In the genomic region with DNA sequence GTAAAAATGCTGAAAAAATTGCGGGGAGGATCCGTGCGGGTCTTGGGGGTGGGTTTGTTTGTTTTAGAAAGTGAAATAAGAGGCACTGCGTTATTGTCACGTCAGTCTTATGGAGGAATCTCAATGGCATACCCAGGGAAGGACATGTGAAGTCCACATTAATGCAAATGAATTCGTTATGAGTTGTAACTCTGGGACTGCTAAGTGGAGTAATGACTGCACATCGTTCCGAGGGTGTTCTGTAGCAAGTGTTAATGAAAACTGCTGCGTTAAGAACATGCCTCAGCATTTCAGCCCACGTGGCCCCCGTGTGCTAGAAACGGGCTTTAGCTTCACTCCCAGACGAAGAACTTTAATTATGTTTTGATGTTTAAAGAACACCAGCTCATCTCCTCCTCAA, we compare ENCODE assay signal across 14 mouse cellular contexts. TPM values are rescaled to one million over a fixed set of nuclear protein-coding genes. Genes with fewer than 3 reads are reported as not detected.
DNase-seq lines count a peak whose midpoint lies in the region; ATAC-seq and TF ChIP-seq lines count a peak whose summit lies in the region.
"Had no signal": no experiment of that assay in that cellular context is flagged by ENCODE, and none has a peak within 500 bp of the region (broad histone marks: within the 10 kb centered on the region; RNA-seq: fewer than 3 reads in every experiment).

No protein-coding gene starts in this region.

- peaks cover 59% of the 10 kb centered on the region for H3K79me2 ChIP-seq in myocyte (ENCODE audit: control insufficient read depth, insufficient read depth)

- H3K27ac ChIP-seq in intestine, embryonic 14.5 days (ENCODE audit: low read depth) = no peak overlapping the region
- no peak overlapping the region for H3K27ac ChIP-seq in intestine, embryonic 16.5 days (ENCODE audit: low read length)
- peak overlapping the region; percentile 80 for H3K27ac ChIP-seq in embryonic facial prominence, embryonic 15.5 days (replicated peaks)
- H3K27ac ChIP-seq in limb, embryonic 10.5 days = peak overlapping the region; percentile 22; the same call in 1 of the 2 replicates
- H3K27ac ChIP-seq: liver, embryonic 14.5 days had no signal

- WGBS in intestine, embryonic 14.5 days = 48% methylated on average over 13 of the region's 13 CpGs
- 50% methylated on average over 13 of the region's 13 CpGs for WGBS in intestine, embryonic 16.5 days
- WGBS in embryonic facial prominence, embryonic 15.5 days = 14% methylated on average over 13 of the region's 13 CpGs
- 26% methylated on average over 13 of the region's 13 CpGs for WGBS in limb, embryonic 10.5 days

- H3K9ac ChIP-seq in intestine, embryonic 14.5 days (ENCODE audit: low read length) = no peak overlapping the region
- no peak overlapping the region for H3K9ac ChIP-seq in intestine, embryonic 16.5 days (ENCODE audit: low read depth, low read length)
- H3K9ac ChIP-seq in embryonic facial prominence, embryonic 15.5 days = no peak overlapping the region
- H3K9ac ChIP-seq: liver, embryonic 14.5 days had no signal

- no peak for TF ChIP-seq POLR2A in myocyte (IDR thresholded peaks at IDR 0.05; ENCODE audit: insufficient read length, low read depth)

- H3K4me2 ChIP-seq in intestine, embryonic 14.5 days (ENCODE audit: low read length) = 0 out of 2 replicates have a peak overlapping the region, but pooled peaks have one; percentile 30
- H3K4me2 ChIP-seq in intestine, embryonic 16.5 days (ENCODE audit: low read depth, low read length) = no peak overlapping the region
- peak overlapping the region; percentile 40 for H3K4me2 ChIP-seq in embryonic facial prominence, embryonic 15.5 days (replicated peaks)
- H3K4me2 ChIP-seq in myocyte (ENCODE audit: low read depth) = peak overlapping the region; percentile 94

- H3K9me3 ChIP-seq in intestine, embryonic 14.5 days (ENCODE audit: control insufficient read depth, low read length) = no peaks in the 10 kb centered on the region
- no peaks in the 10 kb centered on the region for H3K9me3 ChIP-seq in intestine, embryonic 16.5 days (ENCODE audit: control insufficient read depth, low read length)
- H3K9me3 ChIP-seq in embryonic facial prominence, embryonic 15.5 days (replicated peaks) = no peaks in the 10 kb centered on the region
- H3K9me3 ChIP-seq in limb, embryonic 10.5 days (replicated peaks) = no peaks in the 10 kb centered on the region

- no peak overlapping the region for H3ac ChIP-seq in myocyte (ENCODE audit: control insufficient read depth, insufficient read length)

- no peak for ATAC-seq in intestine, embryonic 14.5 days (replicated peaks; ENCODE audit: low FRiP score, low TSS enrichment, low read depth)
- no peak for ATAC-seq in intestine, embryonic 16.5 days
- ATAC-seq in embryonic facial prominence, embryonic 15.5 days (ENCODE audit: insufficient number of reproducible peaks, low FRiP score, low TSS enrichment, low read depth) = no peak
- no peak for ATAC-seq in erythroid progenitor cell, adult 5-6 weeks (replicated peaks; ENCODE audit: low FRiP score, poor library complexity, severe bottlenecking)

- peaks cover 16% of the 10 kb centered on the region; the same call in 1 of the 2 replicates for H3K36me3 ChIP-seq in intestine, embryonic 14.5 days (ENCODE audit: control insufficient read depth, insufficient read depth, low read length)
- H3K36me3 ChIP-seq in intestine, embryonic 16.5 days (ENCODE audit: control insufficient read depth, insufficient read depth, low read length) = no peaks in the 10 kb centered on the region
- H3K36me3 ChIP-seq in embryonic facial prominence, embryonic 15.5 days = no peaks in the 10 kb centered on the region
- peaks cover 31% of the 10 kb centered on the region for H3K36me3 ChIP-seq in limb, embryonic 10.5 days
- no peaks in the 10 kb centered on the region for H3K36me3 ChIP-seq in myocyte (ENCODE audit: control insufficient read depth, insufficient read depth)

- peaks cover 60% of the 10 kb centered on the region for H3K4me1 ChIP-seq in intestine, embryonic 14.5 days (replicated peaks; ENCODE audit: control insufficient read depth, insufficient read depth, low read length)
- peaks cover 49% of the 10 kb centered on the region for H3K4me1 ChIP-seq in intestine, embryonic 16.5 days (ENCODE audit: control insufficient read depth, insufficient read depth, low read length)
- peaks cover 92% of the 10 kb centered on the region for H3K4me1 ChIP-seq in embryonic facial prominence, embryonic 15.5 days
- H3K4me1 ChIP-seq in limb, embryonic 10.5 days = peaks cover 92% of the 10 kb centered on the region

- DNase-seq in intestine, embryonic 14.5 days (ENCODE audit: low spot score) = no peak
- DNase-seq in limb, embryonic 10.5 days (ENCODE audit: low spot score) = peak; percentile 41
- DNase-seq in left cerebral cortex, postnatal 36 days (ENCODE audit: low spot score in 2 of 2) = no peak
- DNase-seq in adrenal gland, adult 2 months = no peak
- DNase-seq: adrenal gland, postnatal 36 days; cerebellum, adult 9-10 months; gastrocnemius, postnatal 25 days; heart, postnatal 4 days had no signal

- H3K27me3 ChIP-seq in intestine, embryonic 14.5 days (replicated peaks; ENCODE audit: control insufficient read depth, insufficient read depth, low read length) = no peaks in the 10 kb centered on the region
- no peaks in the 10 kb centered on the region for H3K27me3 ChIP-seq in intestine, embryonic 16.5 days (replicated peaks; ENCODE audit: control insufficient read depth, insufficient read depth, low read length)
- no peaks in the 10 kb centered on the region for H3K27me3 ChIP-seq in embryonic facial prominence, embryonic 15.5 days
- peaks cover 9% of the 10 kb centered on the region; the same call in 1 of the 2 replicates for H3K27me3 ChIP-seq in limb, embryonic 10.5 days (ENCODE audit: low read depth, poor library complexity, severe bottlenecking)
- H3K27me3 ChIP-seq in myocyte (ENCODE audit: control insufficient read depth, insufficient read depth, insufficient read length) = no peaks in the 10 kb centered on the region
- H3K27me3 ChIP-seq: Patski had no signal

- H3K4me3 ChIP-seq in intestine, embryonic 14.5 days (ENCODE audit: low read depth, low read length) = no peak overlapping the region
- H3K4me3 ChIP-seq in intestine, embryonic 16.5 days (ENCODE audit: low read length) = no peak overlapping the region
- H3K4me3 ChIP-seq in embryonic facial prominence, embryonic 15.5 days (replicated peaks) = no peak overlapping the region; the same call in 1 of the 2 replicates
- peak overlapping the region; percentile 94; the same call in 1 of the 2 replicates for H3K4me3 ChIP-seq in limb, embryonic 10.5 days
- no peak overlapping the region for H3K4me3 ChIP-seq in myocyte

- intact Hi-C loops in left cerebral cortex, postnatal 36 days (cut with DNase I) = no loop called here

TF ChIP-seq in myocyte, 11 proteins besides CTCF, POLR2A, EP300 and RAD21:
- no peak for TF ChIP-seq MYOD1 (IDR thresholded peaks at IDR 0.05; ENCODE audit: control insufficient read depth in 1 of 3, insufficient read length in 2 of 3, low read depth in 2 of 3)
- no peak for TF ChIP-seq TCF12 (IDR thresholded peaks at IDR 0.05; ENCODE audit: insufficient read depth, poor library complexity, severe bottlenecking)
- no peak for TF ChIP-seq SRF (IDR thresholded peaks at IDR 0.05; ENCODE audit: control insufficient read depth, insufficient read length, low read depth)
- no peak for TF ChIP-seq USF1 (IDR thresholded peaks at IDR 0.05; ENCODE audit: low read depth)
- TF ChIP-seq TCF3 (IDR thresholded peaks at IDR 0.05; ENCODE audit: insufficient read length, low read depth) = no peak
- no peak for TF ChIP-seq MYOG (IDR thresholded peaks at IDR 0.05; ENCODE audit: control insufficient read depth in 1 of 3, insufficient read depth in 1 of 3, insufficient read length in 2 of 3, low read depth in 2 of 3)
- TF ChIP-seq POLR2AphosphoS2 (IDR thresholded peaks at IDR 0.05; ENCODE audit: insufficient read length, low read depth) = no peak
- no peak for TF ChIP-seq MAX (IDR thresholded peaks at IDR 0.05; ENCODE audit: low read depth)
- no peak for TF ChIP-seq CEBPB (IDR thresholded peaks at IDR 0.05; ENCODE audit: insufficient read depth, poor library complexity, severe bottlenecking)
- no peak for TF ChIP-seq REST (IDR thresholded peaks at IDR 0.05; ENCODE audit: insufficient read depth, insufficient read length)
- no peak for TF ChIP-seq E2F4 (IDR thresholded peaks at IDR 0.05; ENCODE audit: insufficient read depth)

RNA-seq across cellular contexts. Expression of a gene that starts 8.4 kb away (rescaled TPM):
- polyA plus RNA-seq in intestine, embryonic 14.5 days (2014; fragmentation: Nextera tagmentation; extraction: Ambion mirVana) = 97.2 and 99.2 TPM in 2 replicates
- polyA plus RNA-seq in intestine, embryonic 16.5 days (2015; fragmentation: Nextera tagmentation; extraction: Ambion mirVana) = 57.1 and 58.4 TPM in 2 replicates
- polyA plus RNA-seq in embryonic facial prominence, embryonic 15.5 days (2015; fragmentation: Nextera tagmentation; extraction: Ambion mirVana) = 101 and 108 TPM in 2 replicates
- polyA plus RNA-seq in limb, embryonic 10.5 days (2016; fragmentation: Nextera tagmentation; extraction: Ambion mirVana) = 96.4 and 166 TPM in 2 replicates
- 5.4 TPM for polyA plus RNA-seq in myocyte (2012; fragmentation: generic; extraction: Trizol)
- total RNA-seq in left cerebral cortex, postnatal 36 days (2021) = 10 to 100 TPM in 1 of 2 experiments, 1 to 10 TPM in 1; 8.5 to 10.6 TPM
- 10 to 100 TPM; 22.6 to 24.2 TPM for total RNA-seq in adrenal gland, adult 2 months (2021)
- polyA plus RNA-seq in adrenal gland, adult 2 months (2012; rRNA removed) = 18.2 and 19.0 TPM in 2 replicates
- 8.4 and 22.3 TPM in 2 replicates for total RNA-seq in erythroid progenitor cell, adult 5-6 weeks (2015; ENCODE audit: low replicate concordance)
- total RNA-seq in erythroid progenitor cell, adult 5-6 weeks (2017; ENCODE audit: low replicate concordance) = 0.61 and 2.1 TPM in 2 replicates

Comparison
In these comparisons a context has a peak if more than half of its experiments do, and no peak if none do; other contexts are left out.
1. H3K27ac ChIP-seq: peak in embryonic facial prominence, embryonic 15.5 days (single experiment) and limb, embryonic 10.5 days (single experiment); none in intestine, embryonic 14.5 days (single experiment) and intestine, embryonic 16.5 days (single experiment).